In genomic region chr17:79068581-79068980, GRCm38 (mm10) we compare ENCODE assay signal across 15 mouse cellular contexts. TPM values are rescaled to one million over a fixed set of nuclear protein-coding genes. Genes with fewer than 3 reads are reported as not detected.
DNase-seq lines count a peak whose midpoint lies in the region; ATAC-seq lines count a peak whose summit lies in the region.
"Had no signal": no experiment of that assay in that cellular context is flagged by ENCODE, and none has a peak within 500 bp of the region (broad histone marks: within the 10 kb centered on the region; RNA-seq: fewer than 3 reads in every experiment).

No protein-coding gene starts in this region.

- intact Hi-C loops in left cerebral cortex, postnatal 4 days (cut with DNase I): no loop called here

- H3K4me1 ChIP-seq in hindbrain, embryonic 10.5 days (replicated peaks): peaks cover 6% of the 10 kb centered on the region; the same call in 1 of the 2 replicates
- H3K4me1 ChIP-seq in hindbrain, embryonic 13.5 days (replicated peaks): no peaks in the 10 kb centered on the region
- 0 out of 2 replicates have a peak, but pooled peaks cover 9% of the 10 kb centered on the region for H3K4me1 ChIP-seq in embryonic facial prominence, embryonic 12.5 days
- peaks cover 14% of the 10 kb centered on the region; the same call in 1 of the 2 replicates for H3K4me1 ChIP-seq in limb, embryonic 10.5 days
- 0 out of 2 replicates have a peak, but pooled peaks cover 4% of the 10 kb centered on the region for H3K4me1 ChIP-seq in stomach, embryonic 14.5 days (ENCODE audit: control insufficient read depth, insufficient read depth, low read length)

- H3K9me3 ChIP-seq in hindbrain, embryonic 10.5 days: no peaks in the 10 kb centered on the region
- H3K9me3 ChIP-seq in hindbrain, embryonic 13.5 days: no peaks in the 10 kb centered on the region
- H3K9me3 ChIP-seq in embryonic facial prominence, embryonic 12.5 days: no peaks in the 10 kb centered on the region
- H3K9me3 ChIP-seq in limb, embryonic 10.5 days (replicated peaks): no peaks in the 10 kb centered on the region
- no peaks in the 10 kb centered on the region for H3K9me3 ChIP-seq in stomach, embryonic 14.5 days (ENCODE audit: control insufficient read depth, low read depth, low read length)

- WGBS in hindbrain, embryonic 10.5 days: 77% methylated on average over 7 of the region's 7 CpGs
- whole genome bisulfite sequencing in hindbrain, embryonic 13.5 days: 54% methylated on average over 7 of the region's 7 CpGs
- 48% methylated on average over 7 of the region's 7 CpGs for WGBS in embryonic facial prominence, embryonic 12.5 days
- WGBS in limb, embryonic 10.5 days: 71% methylated on average over 7 of the region's 7 CpGs
- 59% methylated on average over 7 of the region's 7 CpGs for WGBS in stomach, embryonic 14.5 days

- no peak for ATAC-seq in hindbrain, embryonic 13.5 days (ENCODE audit: low FRiP score)
- no peak for ATAC-seq in embryonic facial prominence, embryonic 12.5 days (ENCODE audit: insufficient number of reproducible peaks, insufficient read depth, low FRiP score, low TSS enrichment)
- no peak for ATAC-seq in stomach, embryonic 14.5 days (ENCODE audit: insufficient number of reproducible peaks, insufficient read depth, low FRiP score, low read depth)

- H3K36me3 ChIP-seq in hindbrain, embryonic 10.5 days: no peaks in the 10 kb centered on the region
- no peaks in the 10 kb centered on the region; the same call in 1 of the 2 replicates for H3K36me3 ChIP-seq in hindbrain, embryonic 13.5 days
- no peaks in the 10 kb centered on the region for H3K36me3 ChIP-seq in embryonic facial prominence, embryonic 12.5 days
- no peaks in the 10 kb centered on the region for H3K36me3 ChIP-seq in limb, embryonic 10.5 days
- no peaks in the 10 kb centered on the region for H3K36me3 ChIP-seq in stomach, embryonic 14.5 days (ENCODE audit: control insufficient read depth, insufficient read depth, low read length)

- DNase-seq in hindbrain, embryonic 10.5 days (ENCODE audit: low spot score): no peak
- DNase-seq in limb, embryonic 10.5 days (ENCODE audit: low spot score): no peak
- no peak for DNase-seq in right cerebral cortex, postnatal 14 days
- no peak for DNase-seq in retina, postnatal 1 day
- no peak for DNase-seq in left cerebral cortex, postnatal 4 days
- DNase-seq: adrenal gland, postnatal 36 days; cerebellum, postnatal 14 days; kidney, adult 18-20 months had no signal

- H3K4me3 ChIP-seq in hindbrain, embryonic 10.5 days: no peak overlapping the region
- no peak overlapping the region for H3K4me3 ChIP-seq in hindbrain, embryonic 13.5 days
- no peak overlapping the region for H3K4me3 ChIP-seq in embryonic facial prominence, embryonic 12.5 days
- H3K4me3 ChIP-seq in limb, embryonic 10.5 days: no peak overlapping the region
- no peak overlapping the region for H3K4me3 ChIP-seq in stomach, embryonic 14.5 days (ENCODE audit: low read depth, low read length)
- H3K4me3 ChIP-seq: heart, adult 2 months had no signal

- H3K9ac ChIP-seq in hindbrain, embryonic 13.5 days: no peak overlapping the region
- H3K9ac ChIP-seq in embryonic facial prominence, embryonic 12.5 days: no peak overlapping the region
- no peak overlapping the region for H3K9ac ChIP-seq in stomach, embryonic 14.5 days (replicated peaks; ENCODE audit: low read depth, low read length)
- H3K9ac ChIP-seq: liver, embryonic 14.5 days had no signal

- H3K27me3 ChIP-seq in hindbrain, embryonic 10.5 days (ENCODE audit: insufficient read depth, poor library complexity, severe bottlenecking): no peaks in the 10 kb centered on the region
- H3K27me3 ChIP-seq in hindbrain, embryonic 13.5 days: no peaks in the 10 kb centered on the region
- no peaks in the 10 kb centered on the region for H3K27me3 ChIP-seq in embryonic facial prominence, embryonic 12.5 days
- H3K27me3 ChIP-seq in limb, embryonic 10.5 days (ENCODE audit: low read depth, poor library complexity, severe bottlenecking): no peaks in the 10 kb centered on the region
- H3K27me3 ChIP-seq in stomach, embryonic 14.5 days (ENCODE audit: control insufficient read depth, insufficient read depth, low read length): no peaks in the 10 kb centered on the region

- H3K27ac ChIP-seq in hindbrain, embryonic 10.5 days: peak overlapping the region; percentile 64; the same call in 1 of the 2 replicates
- no peak overlapping the region for H3K27ac ChIP-seq in hindbrain, embryonic 13.5 days
- peak overlapping the region; percentile 63 for H3K27ac ChIP-seq in embryonic facial prominence, embryonic 12.5 days
- peak overlapping the region; percentile 74 for H3K27ac ChIP-seq in limb, embryonic 10.5 days
- peak overlapping the region; percentile 40; the same call in 1 of the 2 replicates for H3K27ac ChIP-seq in stomach, embryonic 14.5 days (ENCODE audit: low read length)
- H3K27ac ChIP-seq: heart, adult 2 months; liver, embryonic 14.5 days; macrophage had no signal

- no peak overlapping the region for H3K4me2 ChIP-seq in hindbrain, embryonic 13.5 days
- no peak overlapping the region for H3K4me2 ChIP-seq in embryonic facial prominence, embryonic 12.5 days (replicated peaks)
- H3K4me2 ChIP-seq in stomach, embryonic 14.5 days (replicated peaks; ENCODE audit: low read depth, low read length): no peak overlapping the region

RNA-seq across cellular contexts. Expression of gene Qpct, which starts 16.9 kb away (rescaled TPM):
- 4.6 and 5.1 TPM in 2 replicates for polyA plus RNA-seq in hindbrain, embryonic 10.5 days (2016; fragmentation: Nextera tagmentation; extraction: Ambion mirVana)
- polyA plus RNA-seq in hindbrain, embryonic 13.5 days (2015; fragmentation: Nextera tagmentation; extraction: Ambion mirVana): 12.4 and 13.2 TPM in 2 replicates
- 6.7 and 7.4 TPM in 2 replicates for polyA plus RNA-seq in embryonic facial prominence, embryonic 12.5 days (2016; fragmentation: Nextera tagmentation; extraction: Ambion mirVana)
- 0.99 and 1.3 TPM in 2 replicates for polyA plus RNA-seq in limb, embryonic 10.5 days (2016; fragmentation: Nextera tagmentation; extraction: Ambion mirVana)
- polyA plus RNA-seq in stomach, embryonic 14.5 days (2014; fragmentation: Nextera tagmentation; extraction: Ambion mirVana): 12.3 and 12.9 TPM in 2 replicates
- 10 to 100 TPM; 18.3 to 19.7 TPM for total RNA-seq in left cerebral cortex, postnatal 4 days (2021)
- total RNA-seq: MEL had no signal

RNA-seq across cellular contexts. Expression of gene Prkd3, which starts 48.0 kb away (rescaled TPM):
- 34.4 and 42.7 TPM in 2 replicates for polyA plus RNA-seq in hindbrain, embryonic 10.5 days (2016; fragmentation: Nextera tagmentation; extraction: Ambion mirVana)
- polyA plus RNA-seq in hindbrain, embryonic 13.5 days (2015; fragmentation: Nextera tagmentation; extraction: Ambion mirVana): 17.6 and 18.8 TPM in 2 replicates
- polyA plus RNA-seq in embryonic facial prominence, embryonic 12.5 days (2016; fragmentation: Nextera tagmentation; extraction: Ambion mirVana): 55.0 and 57.3 TPM in 2 replicates
- 42.6 and 51.8 TPM in 2 replicates for polyA plus RNA-seq in limb, embryonic 10.5 days (2016; fragmentation: Nextera tagmentation; extraction: Ambion mirVana)
- 47.5 and 49.9 TPM in 2 replicates for polyA plus RNA-seq in stomach, embryonic 14.5 days (2014; fragmentation: Nextera tagmentation; extraction: Ambion mirVana)
- 10 to 100 TPM; 18.4 to 20.1 TPM for total RNA-seq in left cerebral cortex, postnatal 4 days (2021)
